Mouse (Mus musculus) forebrain, postnatal 0 days (tissue): ENCODE data around the gene R3hdm4. TPM values are rescaled to one million over a fixed set of nuclear protein-coding genes. Genes with fewer than 3 reads are reported as not detected.

Experiments used
- ATAC-seq: fragments of 200-750 bp; cut with Nextera tagmentation; 2 replicates; pipeline ENCODE4 v1.8.0; 2017; ENCODE audit warnings: mild to moderate bottlenecking, moderate library complexity
- DNase-seq: peaks from one replicate; pipeline ENCODE4 v3.0.0-alpha.2; 2015
- H3K27ac ChIP-seq: fragments of 300-500 bp; sonication (generic); 2 replicates; pipeline ENCODE4 v1.5.1; 2014; ENCODE audit warnings: low read depth, mild to moderate bottlenecking, antibody characterized with exemption, low read length, moderate library complexity, mixed read lengths
- H3K27me3 ChIP-seq: fragments of 300-500 bp; sonication (generic); 2 replicates; pipeline ENCODE4 v1.6.1; 2014; ENCODE audit warnings: mild to moderate bottlenecking, low read length, mixed read lengths; ENCODE audit not compliant: insufficient read depth
- H3K36me3 ChIP-seq: fragments of 300-500 bp; sonication (generic); 2 replicates; pipeline ENCODE4 v1.6.1; 2014; ENCODE audit warnings: mild to moderate bottlenecking, moderate library complexity; ENCODE audit not compliant: insufficient read depth
- H3K4me1 ChIP-seq: fragments of 300-500 bp; sonication (generic); 2 replicates; pipeline ENCODE4 v1.6.1; 2014; ENCODE audit warnings: antibody characterized with exemption; ENCODE audit not compliant: insufficient read depth
- H3K4me2 ChIP-seq: fragments of 300-500 bp; sonication (generic); 2 replicates; pipeline ENCODE4 v1.6.1; 2014; ENCODE audit warnings: low read depth, mild to moderate bottlenecking, moderate library complexity
- H3K4me3 ChIP-seq: fragments of 300-500 bp; sonication (generic); 2 replicates; pipeline ENCODE4 v1.5.1; 2014; ENCODE audit warnings: low read depth, low read length, mixed read lengths
- H3K9ac ChIP-seq: fragments of 300-500 bp; sonication (generic); 2 replicates; pipeline ENCODE4 v1.6.1; 2014; ENCODE audit warnings: mild to moderate bottlenecking
- H3K9me3 ChIP-seq: fragments of 300-500 bp; sonication (generic); 2 replicates; pipeline ENCODE4 v1.6.1; 2016; ENCODE audit warnings: low read length
- CTCF ChIP-seq: sonication (generic); IDR thresholded peaks from 2 replicates; pipeline ENCODE4 v1.5.1; 2016; ENCODE audit warnings: antibody characterized with exemption, control low read depth, low read depth
- WGBS: fragments of 180-500 bp; shearing (Covaris S2); extraction: QIAGEN DNeasy Blood & Tissue Kit; methylation state at CpG from one replicate; pipeline ENCODE4 v1.1.7; 2014; 5-methylcytosine and 5-hydroxymethylcytosine counted together
- microRNA-seq, 2 experiments: library from miRNA; unstranded; fragments of <30 nt; microRNA quantifications; one replicate each; pipeline ENCODE4; 2016
- polyA plus RNA-seq: library from polyadenylated mRNA; unstranded; fragments of >200 nt; fragmentation: Nextera tagmentation; extraction: Ambion mirVana; gene quantifications from 2 replicates; pipeline ENCODE4 v1.2.1, GENCODE M21; 2015
- total RNA-seq: library from RNA; depleted of rRNA; stranded (reverse); fragments of >200 nt; gene quantifications from 2 replicates; pipeline ENCODE4 v1.2.3, GENCODE M21; 2014; rRNA removed

The R3hdm4 gene
- total and polyA plus RNA-seq, 2 experiments from 2014 or later: 129 to 333 TPM

DNA sequence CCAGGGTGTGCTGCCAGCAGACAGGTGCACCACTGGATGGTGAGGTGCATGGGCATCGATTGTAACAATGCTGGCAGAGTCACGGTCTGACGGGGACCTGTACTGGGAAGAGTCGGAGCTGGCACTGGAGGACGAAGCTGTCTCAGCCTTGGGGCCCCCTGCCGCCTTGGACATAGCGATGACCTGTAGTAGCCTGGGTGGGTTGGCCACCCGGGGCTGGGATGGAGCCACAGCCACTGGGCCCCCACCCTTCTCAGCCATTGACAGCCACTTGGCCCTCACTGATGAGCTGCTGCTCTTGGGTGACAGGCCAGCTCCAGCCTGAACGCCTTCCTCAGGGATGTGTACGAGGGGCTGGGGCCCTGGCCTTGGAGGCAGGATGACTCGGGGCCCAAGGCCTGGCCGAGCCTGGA lies 55.8 kb downstream of the R3hdm4 start:
- Histone ChIP-seq H3K36me3 (peaks cover 82% of the 10 kb centered on the region), H3K4me2 (no peak overlapping the region), H3K4me3 (no peak overlapping the region), H3K4me1 (no peaks in the 10 kb centered on the region), H3K9ac (peak overlapping the region; percentile 28; the same call in 1 of the 2 replicates), H3K9me3 (no peaks in the 10 kb centered on the region), H3K27ac (peak overlapping the region; percentile 47), H3K27me3 (no peaks in the 10 kb centered on the region)
- DNase-seq: no peak
- peak; percentile 10; the same call in 1 of the 2 replicates for ATAC-seq
- TF ChIP-seq CTCF: no peak
- WGBS: 61% methylated on average over 12 of the region's 12 CpGs

DNA sequence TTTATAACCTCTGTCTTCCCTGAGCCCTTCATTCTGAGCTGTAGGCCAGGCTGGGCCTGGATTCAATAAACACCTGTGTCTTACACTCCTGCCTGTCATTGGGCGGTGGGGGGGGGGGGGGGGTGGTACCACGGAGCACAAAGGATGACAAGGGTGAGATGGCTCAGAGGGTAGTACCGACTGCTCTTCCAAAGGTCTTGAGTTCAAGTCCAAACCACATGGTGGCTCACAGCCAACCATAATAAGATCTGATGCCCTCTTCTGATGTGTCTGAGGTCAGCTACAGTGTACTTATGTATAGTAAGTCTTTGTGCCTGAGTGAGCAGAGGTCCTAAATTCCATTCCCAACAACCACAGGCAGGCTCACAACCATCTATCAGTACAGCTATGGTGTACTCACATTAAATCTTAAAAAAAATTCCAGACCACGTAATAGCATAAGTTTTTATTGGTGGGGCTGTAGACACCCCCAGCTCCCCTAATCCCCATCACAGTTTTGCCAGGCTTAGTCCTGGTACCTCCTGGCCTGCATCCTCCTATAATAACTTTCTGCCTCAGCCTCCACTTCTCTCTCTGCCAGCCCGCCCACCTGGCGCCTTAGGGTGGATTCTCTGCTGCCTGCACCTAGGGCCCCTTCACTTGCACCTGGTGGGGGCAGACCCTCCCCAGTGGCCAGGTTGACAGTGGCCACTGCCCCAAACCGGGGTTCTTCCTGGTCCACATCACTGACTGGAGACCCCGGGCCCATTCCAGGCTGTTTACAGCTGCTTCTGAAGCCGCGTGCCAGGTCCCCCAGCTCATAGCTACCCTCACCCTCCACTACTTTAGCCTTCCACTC lies 56.4 kb downstream of the R3hdm4 start:
- Histone ChIP-seq H3K9ac (no peak overlapping the region), H3K4me3 (no peak overlapping the region), H3K36me3 (peaks cover 82% of the 10 kb centered on the region), H3K27me3 (no peaks in the 10 kb centered on the region), H3K4me2 (no peak overlapping the region), H3K27ac (peak overlapping the region; percentile 47), H3K9me3 (no peaks in the 10 kb centered on the region), H3K4me1 (no peaks in the 10 kb centered on the region)
- ATAC-seq (peak; percentile 18; the same call in 1 of the 2 replicates), DNase-seq (no peak)
- WGBS: 50% methylated on average over 10 of the region's 10 CpGs
- no peak for TF ChIP-seq CTCF

DNA sequence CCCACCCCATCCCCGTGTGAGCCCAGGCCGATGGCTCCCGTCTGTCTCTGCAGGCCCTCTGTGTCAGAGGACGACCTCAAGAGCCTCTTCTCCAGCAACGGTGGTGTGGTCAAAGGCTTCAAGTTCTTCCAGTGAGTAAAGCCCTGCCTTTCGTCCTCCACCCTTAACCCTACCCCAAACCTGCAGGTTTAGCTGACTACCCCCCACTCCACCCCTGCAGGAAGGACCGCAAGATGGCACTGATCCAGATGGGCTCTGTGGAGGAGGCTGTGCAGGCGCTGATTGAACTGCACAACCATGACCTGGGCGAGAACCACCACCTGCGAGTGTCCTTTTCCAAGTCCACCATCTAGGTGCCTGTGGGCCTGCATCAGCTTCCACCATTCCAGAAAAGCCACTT lies 58.1 kb downstream of the R3hdm4 start:
- Histone ChIP-seq H3K36me3 (peaks cover 87% of the 10 kb centered on the region), H3K4me1 (peaks cover 8% of the 10 kb centered on the region), H3K4me3 (no peak overlapping the region), H3K27ac (no peak overlapping the region), H3K4me2 (no peak overlapping the region), H3K9me3 (no peaks in the 10 kb centered on the region), H3K27me3 (no peaks in the 10 kb centered on the region), H3K9ac (no peak overlapping the region)
- WGBS: 69% methylated on average over 10 of the region's 10 CpGs
- no peak for TF ChIP-seq CTCF
- no peak for ATAC-seq
- no peak for DNase-seq

DNA sequence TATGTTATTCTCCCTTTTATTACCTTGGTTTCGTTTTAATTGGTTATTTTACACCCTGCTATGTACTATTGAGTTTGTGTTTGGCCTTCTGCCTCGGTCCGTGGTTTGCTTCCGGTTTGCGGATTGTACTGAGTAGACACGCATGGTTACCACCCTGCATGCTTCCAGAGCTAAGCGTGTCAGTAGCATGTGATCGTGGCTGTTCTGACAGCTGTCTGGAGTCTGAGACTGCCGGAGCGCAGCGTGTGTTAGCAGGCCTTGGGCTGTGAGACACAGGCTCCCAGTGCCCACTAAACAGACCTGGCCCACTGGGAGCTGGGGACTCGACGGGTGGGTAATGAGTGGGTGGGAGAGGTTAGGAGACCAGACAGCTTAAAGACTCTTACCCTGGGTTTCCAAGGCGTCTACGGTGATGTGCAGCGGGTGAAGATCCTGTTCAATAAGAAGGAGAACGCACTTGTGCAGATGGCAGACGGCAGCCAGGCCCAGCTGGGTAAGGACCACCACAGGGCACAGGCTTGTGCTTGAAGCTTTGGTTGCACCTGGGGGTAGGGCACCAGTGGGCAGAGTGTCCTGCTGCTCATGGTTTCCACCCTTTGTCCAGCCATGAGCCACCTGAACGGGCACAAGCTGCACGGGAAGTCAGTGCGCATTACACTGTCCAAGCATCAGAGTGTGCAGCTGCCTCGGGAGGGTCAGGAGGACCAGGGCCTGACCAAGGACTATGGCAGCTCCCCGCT lies 58.8 kb downstream of the R3hdm4 start:
- 81% methylated on average over 23 of the region's 23 CpGs for WGBS
- Histone ChIP-seq H3K27me3 (no peaks in the 10 kb centered on the region), H3K27ac (no peak overlapping the region), H3K4me1 (peaks cover 15% of the 10 kb centered on the region), H3K4me2 (no peak overlapping the region), H3K4me3 (no peak overlapping the region), H3K9ac (no peak overlapping the region), H3K9me3 (no peaks in the 10 kb centered on the region), H3K36me3 (peaks cover 84% of the 10 kb centered on the region)
- no peak for ATAC-seq
- TF ChIP-seq CTCF: no peak
- no peak for DNase-seq

DNA sequence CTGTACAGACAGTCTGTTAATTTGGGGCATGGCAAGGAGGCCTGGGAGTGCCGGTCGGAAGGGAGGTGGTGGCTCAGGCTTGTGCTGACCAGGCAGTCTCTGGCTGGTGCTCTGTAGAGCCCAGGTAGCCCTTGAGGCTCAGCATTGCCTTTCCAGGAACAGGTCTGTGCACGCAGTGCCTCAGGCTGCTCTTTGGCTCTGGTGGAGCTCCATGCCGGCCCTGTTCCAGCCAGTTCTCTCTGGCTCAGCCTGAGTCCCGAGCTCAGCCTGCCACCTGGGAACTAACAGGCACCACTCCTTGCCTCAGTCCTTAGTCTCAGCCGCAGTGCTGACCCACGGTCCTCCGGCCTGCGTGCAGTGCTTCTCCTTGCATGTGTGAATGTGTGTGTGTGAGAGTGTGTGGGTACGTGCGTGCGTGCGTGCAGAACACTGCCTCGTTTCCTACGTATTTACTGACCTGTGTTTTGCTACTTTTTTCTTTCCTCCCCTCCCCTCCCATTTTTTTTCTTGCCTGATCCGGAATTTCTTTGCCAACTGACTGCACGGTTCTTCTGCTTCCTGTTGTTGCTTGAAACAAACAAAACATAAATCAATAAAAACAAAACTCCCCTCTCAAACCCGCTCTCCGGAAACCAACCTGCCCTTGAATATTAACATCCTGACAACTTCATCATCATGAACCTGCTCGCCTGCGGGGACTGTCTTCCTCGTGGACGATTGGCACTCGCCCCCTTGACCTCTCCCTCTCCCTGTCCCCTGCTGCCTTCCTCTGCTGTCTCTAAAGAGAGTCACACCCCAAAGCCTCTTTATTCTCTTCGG lies 59.6 kb downstream of the R3hdm4 start:
- H3K4me3 ChIP-seq: no peak overlapping the region
- DNase-seq (no peak), ATAC-seq (no peak)
- no peaks in the 10 kb centered on the region for H3K9me3 ChIP-seq
- no peak overlapping the region for H3K4me2 ChIP-seq
- peaks cover 80% of the 10 kb centered on the region for H3K36me3 ChIP-seq
- peaks cover 22% of the 10 kb centered on the region for H3K4me1 ChIP-seq
- no peak overlapping the region for H3K9ac ChIP-seq
- no peaks in the 10 kb centered on the region for H3K27me3 ChIP-seq
- no peak for TF ChIP-seq CTCF
- WGBS: 72% methylated on average over 25 of the region's 25 CpGs
- no peak overlapping the region for H3K27ac ChIP-seq

DNA sequence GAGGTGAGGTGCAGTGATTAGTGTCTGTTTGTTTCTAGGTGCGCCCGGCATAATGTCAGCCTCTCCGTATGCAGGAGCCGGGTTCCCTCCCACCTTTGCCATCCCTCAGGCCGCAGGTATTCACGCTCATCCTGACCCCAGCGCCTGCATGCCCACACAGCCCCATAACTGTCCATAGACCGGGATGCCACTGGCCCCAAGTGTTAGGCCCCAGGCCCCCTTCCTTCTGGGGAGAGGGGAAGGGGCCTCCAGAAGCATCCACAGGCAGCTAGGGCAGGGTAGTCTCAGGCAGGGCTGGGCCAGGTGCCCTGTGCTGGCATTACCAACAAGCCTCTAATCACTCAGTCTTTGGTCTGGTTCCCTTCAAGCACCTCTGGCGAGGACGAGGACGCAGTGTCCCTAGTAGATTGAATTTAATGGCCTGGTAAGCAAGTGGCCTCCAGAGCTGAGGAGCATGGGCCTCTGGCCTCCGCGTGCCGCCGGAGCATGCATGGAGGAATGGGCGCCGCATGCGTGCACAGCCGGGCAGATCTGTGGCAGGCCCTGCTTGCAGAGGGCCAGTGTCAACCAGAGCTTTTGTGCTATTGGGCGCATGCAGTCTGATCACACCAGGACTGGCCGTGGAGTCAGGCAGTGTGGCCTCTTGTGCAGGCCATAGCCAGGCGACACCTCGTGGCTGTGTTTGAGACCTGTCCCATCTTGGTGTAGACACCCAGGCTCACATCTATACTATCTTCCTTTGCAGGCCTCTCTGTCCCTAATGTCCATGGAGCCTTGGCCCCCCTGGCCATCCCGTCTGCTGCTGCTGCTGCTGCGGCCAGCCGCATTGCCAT lies 60.7 kb downstream of the R3hdm4 start:
- H3K27me3 ChIP-seq: no peaks in the 10 kb centered on the region
- H3K36me3 ChIP-seq: peaks cover 69% of the 10 kb centered on the region
- H3K9ac ChIP-seq: no peak overlapping the region
- H3K4me2 ChIP-seq: no peak overlapping the region
- ATAC-seq: no peak
- H3K27ac ChIP-seq: no peak overlapping the region
- peaks cover 25% of the 10 kb centered on the region for H3K4me1 ChIP-seq
- H3K9me3 ChIP-seq: no peaks in the 10 kb centered on the region
- no peak overlapping the region for H3K4me3 ChIP-seq
- WGBS: 93% methylated on average over 26 of the region's 26 CpGs
- DNase-seq: no peak
- no peak for TF ChIP-seq CTCF

Small RNAs within 50 kb of the gene (microRNA-seq; reads per million reads assigned to microRNA genes)
- 0 to 0.24 reads per million in 2 experiments for gene Mir6910

Other genes with a start within 250 kb of the R3hdm4 start
Only the 30 nearest of the 34 such genes appear.
- 960 and 1,112 TPM in 2 replicates for gene Bsg, start 216.7 kb downstream of the R3hdm4 start, total RNA-seq
- 1,015 and 1,046 TPM in 2 replicates for gene Bsg, start 216.7 kb downstream of the R3hdm4 start, polyA plus RNA-seq
- 28.0 and 34.5 TPM in 2 replicates for gene Hcn2, start 204.6 kb downstream of the R3hdm4 start, total RNA-seq
- 3.6 and 4.7 TPM in 2 replicates for gene Hcn2, start 204.6 kb downstream of the R3hdm4 start, polyA plus RNA-seq
- 27.8 and 34.9 TPM in 2 replicates for gene Polrmt, start 174.6 kb downstream of the R3hdm4 start, total RNA-seq
- 27.3 and 30.2 TPM in 2 replicates for gene Polrmt, start 174.6 kb downstream of the R3hdm4 start, polyA plus RNA-seq
- 0.62 and 1.0 TPM in 2 replicates for gene Fgf22, start 166.1 kb downstream of the R3hdm4 start, total RNA-seq
- gene Fgf22, start 166.1 kb downstream of the R3hdm4 start, polyA plus RNA-seq: 0.99 and 1.7 TPM in 2 replicates
- 54.1 and 88.3 TPM in 2 replicates for gene Rnf126, start 154.3 kb downstream of the R3hdm4 start, total RNA-seq
- 131 and 143 TPM in 2 replicates for gene Rnf126, start 154.3 kb downstream of the R3hdm4 start, polyA plus RNA-seq
- gene Fstl3, start 143.9 kb downstream of the R3hdm4 start, total RNA-seq: 2.1 and 4.5 TPM in 2 replicates
- gene Fstl3, start 143.9 kb downstream of the R3hdm4 start, polyA plus RNA-seq: 1.7 and 2.8 TPM in 2 replicates
- 0.31 TPM in 1 of 2 replicates, not detected in the other for gene Prss57, start 130.2 kb downstream of the R3hdm4 start, total RNA-seq
- 0.35 and 0.67 TPM in 2 replicates for gene Prss57, start 130.2 kb downstream of the R3hdm4 start, polyA plus RNA-seq
- gene Palm, start 127.6 kb downstream of the R3hdm4 start, total RNA-seq: 154 and 178 TPM in 2 replicates
- gene Palm, start 127.6 kb downstream of the R3hdm4 start, polyA plus RNA-seq: 351 and 365 TPM in 2 replicates
- 0.24 and 0.77 TPM in 2 replicates for gene Misp, start 100.2 kb downstream of the R3hdm4 start, total RNA-seq
- gene Misp, start 100.2 kb downstream of the R3hdm4 start, polyA plus RNA-seq: 0.09 and 0.41 TPM in 2 replicates
- gene Ptbp1, start 66.8 kb downstream of the R3hdm4 start, total RNA-seq: 92.9 and 97.3 TPM in 2 replicates
- gene Ptbp1, start 66.8 kb downstream of the R3hdm4 start, polyA plus RNA-seq: 53.7 and 55.7 TPM in 2 replicates
- 4.9 and 7.8 TPM in 2 replicates for gene Prtn3, start 46.7 kb downstream of the R3hdm4 start, total RNA-seq
- gene Prtn3, start 46.7 kb downstream of the R3hdm4 start, polyA plus RNA-seq: 14.9 and 15.4 TPM in 2 replicates
- 427 and 473 TPM in 2 replicates for gene Plppr3, start 46.6 kb downstream of the R3hdm4 start, total RNA-seq
- gene Plppr3, start 46.6 kb downstream of the R3hdm4 start, polyA plus RNA-seq: 309 and 328 TPM in 2 replicates
- not detected in 2 replicates for gene Elane, start 35.0 kb downstream of the R3hdm4 start, total RNA-seq
- 0.15 TPM in 1 of 2 replicates, not detected in the other for gene Elane, start 35.0 kb downstream of the R3hdm4 start, polyA plus RNA-seq
- gene Cfd, start 30.4 kb downstream of the R3hdm4 start, total RNA-seq: not detected in 2 replicates
- not detected in 2 replicates for gene Cfd, start 30.4 kb downstream of the R3hdm4 start, polyA plus RNA-seq
- gene Med16, start 12.3 kb downstream of the R3hdm4 start, total RNA-seq: 47.0 and 60.9 TPM in 2 replicates
- gene Med16, start 12.3 kb downstream of the R3hdm4 start, polyA plus RNA-seq: 46.1 and 56.0 TPM in 2 replicates
- not detected in 2 replicates for gene Gm26602, start 10.4 kb downstream of the R3hdm4 start, total RNA-seq
- gene Gm26602, start 10.4 kb downstream of the R3hdm4 start, polyA plus RNA-seq: 34.4 and 39.2 TPM in 2 replicates
- gene Kiss1r, start 4.2 kb downstream of the R3hdm4 start, total RNA-seq: 4.2 and 5.4 TPM in 2 replicates
- 3.4 and 3.6 TPM in 2 replicates for gene Kiss1r, start 4.2 kb downstream of the R3hdm4 start, polyA plus RNA-seq
- gene Arid3a, start 5.8 kb upstream of the R3hdm4 start, total RNA-seq: 7.1 and 7.9 TPM in 2 replicates
- gene Arid3a, start 5.8 kb upstream of the R3hdm4 start, polyA plus RNA-seq: 1.0 and 2.1 TPM in 2 replicates
- gene Wdr18, start 38.9 kb upstream of the R3hdm4 start, total RNA-seq: 58.2 and 84.6 TPM in 2 replicates
- gene Wdr18, start 38.9 kb upstream of the R3hdm4 start, polyA plus RNA-seq: 91.9 and 107 TPM in 2 replicates
- 0.14 and 0.15 TPM in 2 replicates for gene Grin3b, start 49.5 kb upstream of the R3hdm4 start, total RNA-seq
- gene Grin3b, start 49.5 kb upstream of the R3hdm4 start, polyA plus RNA-seq: 0.09 and 0.18 TPM in 2 replicates
- 109 and 129 TPM in 2 replicates for gene Tmem259, start 63.1 kb upstream of the R3hdm4 start, total RNA-seq
- 25.6 and 26.5 TPM in 2 replicates for gene Tmem259, start 63.1 kb upstream of the R3hdm4 start, polyA plus RNA-seq
- gene Cnn2, start 67.4 kb upstream of the R3hdm4 start, total RNA-seq: 19.5 and 28.2 TPM in 2 replicates
- gene Cnn2, start 67.4 kb upstream of the R3hdm4 start, polyA plus RNA-seq: 15.7 and 17.0 TPM in 2 replicates
- 6.1 and 6.2 TPM in 2 replicates for gene Abca7, start 75.3 kb upstream of the R3hdm4 start, total RNA-seq
- gene Abca7, start 75.3 kb upstream of the R3hdm4 start, polyA plus RNA-seq: 1.1 TPM in 2 replicates
- 2.3 and 2.4 TPM in 2 replicates for gene Arhgap45, start 95.4 kb upstream of the R3hdm4 start, total RNA-seq
- 1.2 and 1.7 TPM in 2 replicates for gene Arhgap45, start 95.4 kb upstream of the R3hdm4 start, polyA plus RNA-seq
- 104 and 129 TPM in 2 replicates for gene Polr2e, start 118.6 kb upstream of the R3hdm4 start, total RNA-seq
- 168 and 184 TPM in 2 replicates for gene Polr2e, start 118.6 kb upstream of the R3hdm4 start, polyA plus RNA-seq
- 401 and 478 TPM in 2 replicates for gene Gpx4, start 126.0 kb upstream of the R3hdm4 start, total RNA-seq
- gene Gpx4, start 126.0 kb upstream of the R3hdm4 start, polyA plus RNA-seq: 644 and 800 TPM in 2 replicates
- gene Sbno2, start 184.4 kb upstream of the R3hdm4 start, total RNA-seq: 19.2 and 24.2 TPM in 2 replicates
- 4.6 and 6.8 TPM in 2 replicates for gene Sbno2, start 184.4 kb upstream of the R3hdm4 start, polyA plus RNA-seq
- gene Stk11, start 194.6 kb upstream of the R3hdm4 start, total RNA-seq: 77.2 and 77.8 TPM in 2 replicates
- gene Stk11, start 194.6 kb upstream of the R3hdm4 start, polyA plus RNA-seq: 13.6 and 14.8 TPM in 2 replicates
- gene Atp5d, start 217.4 kb upstream of the R3hdm4 start, total RNA-seq: 154 and 193 TPM in 2 replicates
- gene Atp5d, start 217.4 kb upstream of the R3hdm4 start, polyA plus RNA-seq: 633 and 650 TPM in 2 replicates
- 114 and 151 TPM in 2 replicates for gene Cbarp, start 219.6 kb upstream of the R3hdm4 start, total RNA-seq
- 57.5 and 68.2 TPM in 2 replicates for gene Cbarp, start 219.6 kb upstream of the R3hdm4 start, polyA plus RNA-seq